Mouse (Mus musculus): ENCODE measurements around the gene Cdrt4. TPM values are rescaled to one million over a fixed set of nuclear protein-coding genes. Genes with fewer than 3 reads are reported as not detected.

The Cdrt4 gene
- polyA plus RNA-seq, 1 experiment: not detected

- no peak overlapping the region for H3K27ac ChIP-seq (ENCODE audit: insufficient read depth, low read length)
- no peaks in the 10 kb centered on the region; the same call in 1 of the 2 replicates for H3K4me1 ChIP-seq (ENCODE audit: control insufficient read depth, insufficient read depth, insufficient read length)
- no peak overlapping the region for H3K4me3 ChIP-seq (ENCODE audit: extremely low read depth, insufficient read depth, insufficient read length)
- H3K27me3 ChIP-seq (ENCODE audit: control insufficient read depth, insufficient read depth, low read length): no peaks in the 10 kb centered on the region
- TF ChIP-seq POLR2A (IDR thresholded peaks at IDR 0.05; ENCODE audit: low read depth, low read length): no peak
- TF ChIP-seq CTCF (IDR thresholded peaks at IDR 0.05; ENCODE audit: extremely low read depth, insufficient read depth, insufficient read length, insufficient replicate concordance): no peak
- WGBS: 66% methylated on average over 6 of the region's 6 CpGs
- DNase-seq (ENCODE audit: low read depth in 1 of 2, low spot score in 2 of 2): no peak
- H3K36me3 ChIP-seq (ENCODE audit: control insufficient read depth, insufficient read depth, low read length): no peaks in the 10 kb centered on the region
These were observed 26.8 kb upstream of the Cdrt4 start for GRCm38 (mm10) chr11:62924091-62924761.

- Histone ChIP-seq H3K36me3 (ENCODE audit: control insufficient read depth, insufficient read depth, low read length) (no peaks in the 10 kb centered on the region), H3K27ac (ENCODE audit: insufficient read depth, low read length) (no peak overlapping the region), H3K27me3 (ENCODE audit: control insufficient read depth, insufficient read depth, low read length) (no peaks in the 10 kb centered on the region), H3K4me3 (ENCODE audit: extremely low read depth, insufficient read depth, insufficient read length) (no peak overlapping the region), H3K4me1 (ENCODE audit: control insufficient read depth, insufficient read depth, insufficient read length) (no peaks in the 10 kb centered on the region)
- WGBS: 39% methylated on average over 3 of the region's 3 CpGs
- TF ChIP-seq CTCF (IDR thresholded peaks at IDR 0.05; ENCODE audit: extremely low read depth, insufficient read depth, insufficient read length, insufficient replicate concordance) (no peak), POLR2A (IDR thresholded peaks at IDR 0.05; ENCODE audit: low read depth, low read length) (no peak)
- no peak for DNase-seq (ENCODE audit: low read depth in 1 of 2, low spot score in 2 of 2)
These were observed 21.2 kb upstream of the Cdrt4 start for GRCm38 (mm10) chr11:62929799-62930198.

- H3K4me1 ChIP-seq (ENCODE audit: control insufficient read depth, insufficient read depth, insufficient read length): no peaks in the 10 kb centered on the region
- no peak overlapping the region for H3K27ac ChIP-seq (ENCODE audit: insufficient read depth, low read length)
- no peaks in the 10 kb centered on the region for H3K36me3 ChIP-seq (ENCODE audit: control insufficient read depth, insufficient read depth, low read length)
- no peak for TF ChIP-seq POLR2A (IDR thresholded peaks at IDR 0.05; ENCODE audit: low read depth, low read length)
- no peak for TF ChIP-seq CTCF (IDR thresholded peaks at IDR 0.05; ENCODE audit: extremely low read depth, insufficient read depth, insufficient read length, insufficient replicate concordance)
- WGBS: 63% methylated on average over 4 of the region's 4 CpGs
- no peak overlapping the region for H3K4me3 ChIP-seq (ENCODE audit: extremely low read depth, insufficient read depth, insufficient read length)
- no peak for DNase-seq (ENCODE audit: low read depth in 1 of 2, low spot score in 2 of 2)
- no peaks in the 10 kb centered on the region for H3K27me3 ChIP-seq (ENCODE audit: control insufficient read depth, insufficient read depth, low read length)
These were observed 20.4 kb upstream of the Cdrt4 start for GRCm38 (mm10) chr11:62930574-62930973.

- H3K4me3 ChIP-seq (ENCODE audit: extremely low read depth, insufficient read depth, insufficient read length): no peak overlapping the region
- no peaks in the 10 kb centered on the region for H3K36me3 ChIP-seq (ENCODE audit: control insufficient read depth, insufficient read depth, low read length)
- DNase-seq (ENCODE audit: low read depth in 1 of 2, low spot score in 2 of 2): no peak
- no peaks in the 10 kb centered on the region for H3K27me3 ChIP-seq (ENCODE audit: control insufficient read depth, insufficient read depth, low read length)
- no peaks in the 10 kb centered on the region for H3K4me1 ChIP-seq (ENCODE audit: control insufficient read depth, insufficient read depth, insufficient read length)
- no peak for TF ChIP-seq POLR2A (IDR thresholded peaks at IDR 0.05; ENCODE audit: low read depth, low read length)
- no peak for TF ChIP-seq CTCF (IDR thresholded peaks at IDR 0.05; ENCODE audit: extremely low read depth, insufficient read depth, insufficient read length, insufficient replicate concordance)
- H3K27ac ChIP-seq (ENCODE audit: insufficient read depth, low read length): no peak overlapping the region
- 78% methylated on average over 5 of the region's 5 CpGs for WGBS
These were observed 19.9 kb upstream of the Cdrt4 start for GRCm38 (mm10) chr11:62931141-62931540.

GRCm38 (mm10) chr11:62933099-62933498 lies 17.9 kb upstream of the Cdrt4 start:
- H3K4me3 ChIP-seq (ENCODE audit: extremely low read depth, insufficient read depth, insufficient read length): no peak overlapping the region
- H3K27me3 ChIP-seq (ENCODE audit: control insufficient read depth, insufficient read depth, low read length): no peaks in the 10 kb centered on the region
- WGBS: 83% methylated on average over 9 of the region's 9 CpGs
- no peaks in the 10 kb centered on the region for H3K4me1 ChIP-seq (ENCODE audit: control insufficient read depth, insufficient read depth, insufficient read length)
- H3K27ac ChIP-seq (ENCODE audit: insufficient read depth, low read length): no peak overlapping the region
- TF ChIP-seq CTCF (IDR thresholded peaks at IDR 0.05; ENCODE audit: extremely low read depth, insufficient read depth, insufficient read length, insufficient replicate concordance) (no peak), POLR2A (IDR thresholded peaks at IDR 0.05; ENCODE audit: low read depth, low read length) (no peak)
- H3K36me3 ChIP-seq (ENCODE audit: control insufficient read depth, insufficient read depth, low read length): no peaks in the 10 kb centered on the region
- no peak for DNase-seq (ENCODE audit: low read depth in 1 of 2, low spot score in 2 of 2)

- DNase-seq (ENCODE audit: low read depth in 1 of 2, low spot score in 2 of 2): no peak
- no peak overlapping the region for H3K27ac ChIP-seq (ENCODE audit: insufficient read depth, low read length)
- no peak for TF ChIP-seq POLR2A (IDR thresholded peaks at IDR 0.05; ENCODE audit: low read depth, low read length)
- no peak for TF ChIP-seq CTCF (IDR thresholded peaks at IDR 0.05; ENCODE audit: extremely low read depth, insufficient read depth, insufficient read length, insufficient replicate concordance)
- H3K27me3 ChIP-seq (ENCODE audit: control insufficient read depth, insufficient read depth, low read length): no peaks in the 10 kb centered on the region
- no peaks in the 10 kb centered on the region for H3K36me3 ChIP-seq (ENCODE audit: control insufficient read depth, insufficient read depth, low read length)
- no peaks in the 10 kb centered on the region for H3K4me1 ChIP-seq (ENCODE audit: control insufficient read depth, insufficient read depth, insufficient read length)
- H3K4me3 ChIP-seq (ENCODE audit: extremely low read depth, insufficient read depth, insufficient read length): no peak overlapping the region
- WGBS: 87% methylated on average over 11 of the region's 11 CpGs
These were observed 16.0 kb upstream of the Cdrt4 start for GRCm38 (mm10) chr11:62934795-62935514.

GRCm38 (mm10) chr11:62937986-62938385 lies 13.0 kb upstream of the Cdrt4 start:
- no peak overlapping the region for H3K4me3 ChIP-seq (ENCODE audit: extremely low read depth, insufficient read depth, insufficient read length)
- H3K36me3 ChIP-seq (ENCODE audit: control insufficient read depth, insufficient read depth, low read length): no peaks in the 10 kb centered on the region
- DNase-seq (ENCODE audit: low read depth in 1 of 2, low spot score in 2 of 2): no peak
- no peaks in the 10 kb centered on the region for H3K27me3 ChIP-seq (ENCODE audit: control insufficient read depth, insufficient read depth, low read length)
- no peak overlapping the region for H3K27ac ChIP-seq (ENCODE audit: insufficient read depth, low read length)
- TF ChIP-seq POLR2A (IDR thresholded peaks at IDR 0.05; ENCODE audit: low read depth, low read length): no peak
- no peak for TF ChIP-seq CTCF (IDR thresholded peaks at IDR 0.05; ENCODE audit: extremely low read depth, insufficient read depth, insufficient read length, insufficient replicate concordance)
- no peaks in the 10 kb centered on the region for H3K4me1 ChIP-seq (ENCODE audit: control insufficient read depth, insufficient read depth, insufficient read length)
- 49% methylated on average over 6 of the region's 6 CpGs for WGBS
